Comparison of ENCODE assay signal across 8 mouse cellular contexts in genomic region chr10:93309131-93309933, GRCm38 (mm10). TPM values are rescaled to one million over a fixed set of nuclear protein-coding genes. Genes with fewer than 3 reads are reported as not detected.
DNase-seq lines count a peak whose midpoint lies in the region; ATAC-seq and TF ChIP-seq lines count a peak whose summit lies in the region.

No protein-coding gene starts in this region.

- no peaks in the 10 kb centered on the region for H3K36me3 ChIP-seq in forebrain, postnatal 0 days (ENCODE audit: insufficient read depth)
- no peaks in the 10 kb centered on the region for H3K36me3 ChIP-seq in hindbrain, embryonic 14.5 days (replicated peaks; ENCODE audit: control insufficient read depth, insufficient read depth)
- no peaks in the 10 kb centered on the region for H3K36me3 ChIP-seq in limb, embryonic 13.5 days
- H3K36me3 ChIP-seq in midbrain, embryonic 12.5 days: no peaks in the 10 kb centered on the region
- H3K36me3 ChIP-seq in stomach, embryonic 15.5 days: no peaks in the 10 kb centered on the region

- peak overlapping the region; percentile 100 for H3K4me2 ChIP-seq in forebrain, postnatal 0 days (ENCODE audit: low read depth)
- H3K4me2 ChIP-seq in hindbrain, embryonic 14.5 days (replicated peaks): peak overlapping the region; percentile 99
- H3K4me2 ChIP-seq in limb, embryonic 13.5 days (replicated peaks): peak overlapping the region; percentile 77
- H3K4me2 ChIP-seq in midbrain, embryonic 12.5 days (replicated peaks): peak overlapping the region; percentile 98
- H3K4me2 ChIP-seq in stomach, embryonic 15.5 days: peak overlapping the region; percentile 95

- H3K9ac ChIP-seq in forebrain, postnatal 0 days: peak overlapping the region; percentile 65
- H3K9ac ChIP-seq in hindbrain, embryonic 14.5 days: peak overlapping the region; percentile 77
- peak overlapping the region; percentile 98 for H3K9ac ChIP-seq in limb, embryonic 13.5 days
- H3K9ac ChIP-seq in midbrain, embryonic 12.5 days (replicated peaks): peak overlapping the region; percentile 70
- H3K9ac ChIP-seq in stomach, embryonic 15.5 days: peak overlapping the region; percentile 59; the same call in 1 of the 2 replicates

- no peaks in the 10 kb centered on the region for H3K4me1 ChIP-seq in forebrain, postnatal 0 days (ENCODE audit: insufficient read depth)
- H3K4me1 ChIP-seq in hindbrain, embryonic 14.5 days (replicated peaks; ENCODE audit: control insufficient read depth, insufficient read depth, low read length): peaks cover 8% of the 10 kb centered on the region
- peaks cover 49% of the 10 kb centered on the region for H3K4me1 ChIP-seq in limb, embryonic 13.5 days
- peaks cover 17% of the 10 kb centered on the region for H3K4me1 ChIP-seq in midbrain, embryonic 12.5 days
- no peaks in the 10 kb centered on the region for H3K4me1 ChIP-seq in stomach, embryonic 15.5 days

- H3K4me3 ChIP-seq in forebrain, postnatal 0 days (ENCODE audit: low read depth, low read length): peak overlapping the region; percentile 59
- H3K4me3 ChIP-seq in hindbrain, embryonic 14.5 days (replicated peaks; ENCODE audit: low read length): peak overlapping the region; percentile 60
- H3K4me3 ChIP-seq in limb, embryonic 13.5 days: peak overlapping the region; percentile 90
- H3K4me3 ChIP-seq in midbrain, embryonic 12.5 days: peak overlapping the region; percentile 57
- peak overlapping the region; percentile 72 for H3K4me3 ChIP-seq in stomach, embryonic 15.5 days (replicated peaks)

- peak overlapping the region; percentile 62; the same call in 1 of the 2 replicates for H3K27ac ChIP-seq in forebrain, postnatal 0 days (ENCODE audit: low read depth, low read length)
- peak overlapping the region; percentile 78 for H3K27ac ChIP-seq in hindbrain, embryonic 14.5 days
- peak overlapping the region; percentile 99 for H3K27ac ChIP-seq in limb, embryonic 13.5 days
- peak overlapping the region; percentile 52 for H3K27ac ChIP-seq in midbrain, embryonic 12.5 days (replicated peaks)
- H3K27ac ChIP-seq in stomach, embryonic 15.5 days: peak overlapping the region; percentile 88

- no peaks in the 10 kb centered on the region for H3K9me3 ChIP-seq in forebrain, postnatal 0 days (ENCODE audit: low read length)
- no peaks in the 10 kb centered on the region for H3K9me3 ChIP-seq in hindbrain, embryonic 14.5 days (ENCODE audit: control insufficient read depth, low read length)
- no peaks in the 10 kb centered on the region for H3K9me3 ChIP-seq in limb, embryonic 13.5 days
- H3K9me3 ChIP-seq in midbrain, embryonic 12.5 days: no peaks in the 10 kb centered on the region
- no peaks in the 10 kb centered on the region for H3K9me3 ChIP-seq in stomach, embryonic 15.5 days

- no peaks in the 10 kb centered on the region for H3K27me3 ChIP-seq in forebrain, postnatal 0 days (ENCODE audit: insufficient read depth, low read length)
- H3K27me3 ChIP-seq in hindbrain, embryonic 14.5 days (ENCODE audit: control insufficient read depth, insufficient read depth, low read length): peaks cover 8% of the 10 kb centered on the region; the same call in 1 of the 2 replicates
- no peaks in the 10 kb centered on the region for H3K27me3 ChIP-seq in limb, embryonic 13.5 days
- peaks cover 23% of the 10 kb centered on the region for H3K27me3 ChIP-seq in midbrain, embryonic 12.5 days
- no peaks in the 10 kb centered on the region for H3K27me3 ChIP-seq in stomach, embryonic 15.5 days (replicated peaks)

- DNase-seq in adrenal gland, adult (ENCODE audit: inconsistent age in 2 of 2, low spot score in 1 of 2): peak; percentile 59 to 78
- DNase-seq in adrenal gland, postnatal 4 days (ENCODE audit: low spot score in 2 of 2): no peak
- peak; percentile 66 for DNase-seq in adrenal gland, postnatal 14 days
- DNase-seq in forebrain, postnatal 0 days: peak; percentile 74
- DNase-seq in hindbrain, embryonic 14.5 days (ENCODE audit: low spot score): peak; percentile 72

- 2% methylated on average over 22 of the region's 23 CpGs for WGBS in forebrain, postnatal 0 days
- WGBS in hindbrain, embryonic 14.5 days: under 1% methylated on average over 21 of the region's 23 CpGs
- WGBS in limb, embryonic 13.5 days: under 1% methylated on average over 22 of the region's 23 CpGs
- WGBS in midbrain, embryonic 12.5 days: 3% methylated on average over 17 of the region's 23 CpGs
- under 1% methylated on average over 22 of the region's 23 CpGs for WGBS in stomach, embryonic 15.5 days

- peak; percentile 57 for ATAC-seq in forebrain, postnatal 0 days
- 0 out of 2 replicates have a peak, but pooled peaks have one; percentile 55 for ATAC-seq in hindbrain, embryonic 14.5 days (ENCODE audit: low FRiP score)
- ATAC-seq in limb, embryonic 13.5 days (ENCODE audit: low FRiP score, low read depth): peak; percentile 58
- 0 out of 2 replicates have a peak, but pooled peaks have one; percentile 38 for ATAC-seq in midbrain, embryonic 12.5 days (ENCODE audit: low FRiP score, low read depth)
- ATAC-seq in stomach, embryonic 15.5 days (ENCODE audit: insufficient read depth, low FRiP score, low read depth): peak; percentile 56; the same call in 1 of the 2 replicates

- TF ChIP-seq CTCF in forebrain, postnatal 0 days (IDR thresholded peaks at IDR 0.05; ENCODE audit: low read depth): no peak

RNA-seq across cellular contexts. Expression of gene Elk3, which starts 1.6 kb away (rescaled TPM):
- total RNA-seq in adrenal gland, postnatal 4 days (2021): 10 to 100 TPM; 71.3 to 72.3 TPM
- 50.4 and 58.0 TPM in 2 replicates for total RNA-seq in adrenal gland, postnatal 14 days (2021)
- 5.1 and 8.8 TPM in 2 replicates for total RNA-seq in forebrain, postnatal 0 days (2014; rRNA removed)
- polyA plus RNA-seq in forebrain, postnatal 0 days (2015; fragmentation: Nextera tagmentation; extraction: Ambion mirVana): 4.9 and 6.2 TPM in 2 replicates
- polyA plus RNA-seq in hindbrain, embryonic 14.5 days (2014; fragmentation: Nextera tagmentation; extraction: Ambion mirVana): 7.9 and 11.3 TPM in 2 replicates
- polyA plus RNA-seq in limb, embryonic 13.5 days (2015; fragmentation: Nextera tagmentation; extraction: Ambion mirVana): 48.6 and 49.2 TPM in 2 replicates
- 10.8 and 11.3 TPM in 2 replicates for polyA plus RNA-seq in midbrain, embryonic 12.5 days (2016; fragmentation: Nextera tagmentation; extraction: Ambion mirVana)
- 24.1 and 26.8 TPM in 2 replicates for polyA plus RNA-seq in stomach, embryonic 15.5 days (2015; fragmentation: Nextera tagmentation; extraction: Ambion mirVana)

Comparison
In these comparisons a context has a peak if more than half of its experiments do, and no peak if none do; other contexts are left out.
1. DNase-seq: peak in adrenal gland, adult (2 of 2), adrenal gland, postnatal 14 days (single experiment), forebrain, postnatal 0 days (single experiment) and hindbrain, embryonic 14.5 days (single experiment); none in adrenal gland, postnatal 4 days (0 of 2).
2. Peak in every context shown above with its lines, with median percentiles within 50 percentile points of each other: ATAC-seq, H3K27ac ChIP-seq, H3K4me2 ChIP-seq, H3K4me3 ChIP-seq and H3K9ac ChIP-seq.